Mouse (Mus musculus) midbrain, embryonic 12.5 days (tissue): Measurements from ENCODE around the gene Mapk12. TPM values are rescaled to one million over a fixed set of nuclear protein-coding genes. Genes with fewer than 3 reads are reported as not detected.

Experiments
- ATAC-seq: fragments of 200-750 bp; cut with Nextera tagmentation; 2 replicates; pipeline ENCODE4 v1.8.0; 2017; ENCODE audit warnings: low read depth, moderate TSS enrichment, moderate library complexity; ENCODE audit not compliant: low FRiP score
- H3K27ac ChIP-seq: fragments of 300-500 bp; sonication (generic); replicated peaks from 2 replicates; pipeline ENCODE4 v1.5.1; 2016; ENCODE audit warnings: mild to moderate bottlenecking
- H3K27me3 ChIP-seq: fragments of 300-500 bp; sonication (generic); 2 replicates; pipeline ENCODE4 v1.6.1; 2016; ENCODE audit warnings: mild to moderate bottlenecking
- H3K36me3 ChIP-seq: fragments of 300-500 bp; sonication (generic); 2 replicates; pipeline ENCODE4 v1.6.1; 2016
- H3K4me1 ChIP-seq: fragments of 300-500 bp; sonication (generic); 2 replicates; pipeline ENCODE4 v1.6.1; 2016
- H3K4me2 ChIP-seq: fragments of 300-500 bp; sonication (generic); replicated peaks from 2 replicates; pipeline ENCODE4 v1.6.1; 2016; ENCODE audit warnings: mild to moderate bottlenecking, moderate library complexity
- H3K4me3 ChIP-seq: fragments of 300-500 bp; sonication (generic); 2 replicates; pipeline ENCODE4 v1.5.1; 2016; ENCODE audit warnings: mild to moderate bottlenecking
- H3K9ac ChIP-seq: fragments of 300-500 bp; sonication (generic); replicated peaks from 2 replicates; pipeline ENCODE4 v1.6.1; 2016; ENCODE audit warnings: mild to moderate bottlenecking, moderate library complexity
- H3K9me3 ChIP-seq: fragments of 300-500 bp; sonication (generic); 2 replicates; pipeline ENCODE4 v1.6.1; 2016; ENCODE audit warnings: mild to moderate bottlenecking
- WGBS: fragments of 180-500 bp; shearing (Covaris S2); methylation state at CpG from one replicate; pipeline ENCODE4 v1.1.7; 2016; 5-methylcytosine and 5-hydroxymethylcytosine counted together
- polyA plus RNA-seq: library from polyadenylated mRNA; unstranded; fragments of >200 nt; fragmentation: Nextera tagmentation; extraction: Ambion mirVana; gene quantifications from 2 replicates; pipeline ENCODE4 v1.2.1, GENCODE M21; 2016

Mapk12 gene
- polyA plus RNA-seq: 14.5 and 20.1 TPM in 2 replicates

GRCm38 (mm10) chr15:89140659-89141252, at the start of gene Mapk12:
Gene Mapk12 (minus strand): TSS chr15:89140703.
- H3K4me3 ChIP-seq: peak within 1 kb of the TSS; percentile 55
- no peaks in the 10 kb centered on the region for H3K9me3 ChIP-seq
- ATAC-seq: peak; percentile 79
- H3K4me1 ChIP-seq: peaks cover 30% of the 10 kb centered on the region
- H3K27me3 ChIP-seq: peaks cover 26% of the 10 kb centered on the region
- H3K27ac ChIP-seq: peak within 1 kb of the TSS; percentile 44
- H3K36me3 ChIP-seq: peaks cover 33% of the 10 kb centered on the region
- peak within 1 kb of the TSS; percentile 64 for H3K9ac ChIP-seq
- WGBS: 0% methylated on average over 21 of the region's 21 CpGs
- peak within 1 kb of the TSS; percentile 99 for H3K4me2 ChIP-seq

GRCm38 (mm10) chr15:89184937-89185227, 44.4 kb upstream of the Mapk12 start:
- Histone ChIP-seq H3K4me3 (no peak overlapping the region), H3K27me3 (no peaks in the 10 kb centered on the region), H3K4me2 (no peak overlapping the region), H3K36me3 (peaks cover 51% of the 10 kb centered on the region), H3K4me1 (peaks cover 38% of the 10 kb centered on the region), H3K9ac (no peak overlapping the region), H3K9me3 (no peaks in the 10 kb centered on the region), H3K27ac (0 out of 2 replicates have a peak overlapping the region, but pooled peaks have one; percentile 39)
- ATAC-seq: no peak
- 91% methylated on average over 5 of the region's 5 CpGs for WGBS

- Histone ChIP-seq H3K27ac (peak overlapping the region; percentile 39; the same call in 1 of the 2 replicates), H3K27me3 (no peaks in the 10 kb centered on the region), H3K4me1 (peaks cover 43% of the 10 kb centered on the region), H3K4me2 (no peak overlapping the region), H3K36me3 (peaks cover 46% of the 10 kb centered on the region), H3K9ac (no peak overlapping the region), H3K4me3 (no peak overlapping the region), H3K9me3 (no peaks in the 10 kb centered on the region)
- no peak for ATAC-seq
- 37% methylated on average over 5 of the region's 5 CpGs for WGBS
Measured at GRCm38 (mm10) chr15:89184141-89184936, 43.8 kb upstream of the Mapk12 start.

GRCm38 (mm10) chr15:89182842-89183241, 42.3 kb upstream of the Mapk12 start:
- Histone ChIP-seq H3K27ac (peak overlapping the region; percentile 60; the same call in 1 of the 2 replicates), H3K4me3 (no peak overlapping the region), H3K4me2 (no peak overlapping the region), H3K27me3 (no peaks in the 10 kb centered on the region), H3K4me1 (peaks cover 58% of the 10 kb centered on the region), H3K9ac (no peak overlapping the region), H3K9me3 (no peaks in the 10 kb centered on the region), H3K36me3 (peaks cover 31% of the 10 kb centered on the region)
- no peak for ATAC-seq
- 79% methylated on average over 5 of the region's 5 CpGs for WGBS

GRCm38 (mm10) chr15:89182328-89182741, 41.8 kb upstream of the Mapk12 start:
- Histone ChIP-seq H3K36me3 (peaks cover 26% of the 10 kb centered on the region), H3K27ac (peak overlapping the region; percentile 60; the same call in 1 of the 2 replicates), H3K4me2 (0 out of 2 replicates have a peak overlapping the region, but pooled peaks have one; percentile 5), H3K9ac (no peak overlapping the region), H3K4me1 (peaks cover 63% of the 10 kb centered on the region), H3K27me3 (no peaks in the 10 kb centered on the region), H3K9me3 (no peaks in the 10 kb centered on the region), H3K4me3 (no peak overlapping the region)
- ATAC-seq: no peak
- WGBS: 42% methylated on average over 6 of the region's 6 CpGs

GRCm38 (mm10) chr15:89181561-89182270, 41.2 kb upstream of the Mapk12 start:
- peak overlapping the region; percentile 96; the same call in 1 of the 2 replicates for H3K4me2 ChIP-seq
- WGBS: 76% methylated on average over 10 of the region's 10 CpGs
- peaks cover 69% of the 10 kb centered on the region for H3K4me1 ChIP-seq
- peak overlapping the region; percentile 95; the same call in 1 of the 2 replicates for H3K27ac ChIP-seq
- no peak overlapping the region for H3K9ac ChIP-seq
- H3K9me3 ChIP-seq: no peaks in the 10 kb centered on the region
- peaks cover 20% of the 10 kb centered on the region for H3K36me3 ChIP-seq
- no peak overlapping the region for H3K4me3 ChIP-seq
- ATAC-seq: no peak
- H3K27me3 ChIP-seq: no peaks in the 10 kb centered on the region

- 0% methylated on average over 58 of the region's 72 CpGs for WGBS
- Histone ChIP-seq H3K4me2 (peak within 1 kb of the TSS; percentile 96), H3K4me1 (peaks cover 80% of the 10 kb centered on the region)
Measured at GRCm38 (mm10) chr15:89180571-89181229, 40.2 kb upstream of the Mapk12 start, which contains the start of gene Plxnb2. Gene Plxnb2 (minus strand): TSS chr15:89180788.

GRCm38 (mm10) chr15:89180081-89180541, 39.6 kb upstream of the Mapk12 start:
- WGBS: 2% methylated on average over 26 of the region's 26 CpGs
- Histone ChIP-seq H3K9me3 (no peaks in the 10 kb centered on the region), H3K27me3 (no peaks in the 10 kb centered on the region), H3K27ac (peak overlapping the region; percentile 95), H3K4me1 (peaks cover 85% of the 10 kb centered on the region), H3K4me3 (peak overlapping the region; percentile 83), H3K4me2 (peak overlapping the region; percentile 96), H3K9ac (peak overlapping the region; percentile 93), H3K36me3 (peaks cover 5% of the 10 kb centered on the region)
- ATAC-seq: peak; percentile 21; the same call in 1 of the 2 replicates

More at GRCm38 (mm10) chr15:89180571-89181229, 40.2 kb upstream of the Mapk12 start, which contains the start of gene Plxnb2:
- peak within 1 kb of the TSS; percentile 93 for H3K9ac ChIP-seq
- ATAC-seq: peak; percentile 88
- peak within 1 kb of the TSS; percentile 83 for H3K4me3 ChIP-seq
- peak within 1 kb of the TSS; percentile 95 for H3K27ac ChIP-seq
- H3K27me3 ChIP-seq: no peaks in the 10 kb centered on the region
- H3K9me3 ChIP-seq: no peaks in the 10 kb centered on the region
- H3K36me3 ChIP-seq: peaks cover 10% of the 10 kb centered on the region

GRCm38 (mm10) chr15:89179630-89179964, 39.1 kb upstream of the Mapk12 start:
- no peaks in the 10 kb centered on the region for H3K9me3 ChIP-seq
- H3K27ac ChIP-seq: peak overlapping the region; percentile 95
- H3K36me3 ChIP-seq: peaks cover under 1% of the 10 kb centered on the region; the same call in 1 of the 2 replicates
- peak overlapping the region; percentile 93 for H3K9ac ChIP-seq
- H3K4me2 ChIP-seq: peak overlapping the region; percentile 96
- WGBS: 1% methylated on average over 6 of the region's 6 CpGs
- ATAC-seq: no peak
- peak overlapping the region; percentile 83 for H3K4me3 ChIP-seq
- 0 out of 2 replicates have a peak, but pooled peaks cover 4% of the 10 kb centered on the region for H3K27me3 ChIP-seq
- H3K4me1 ChIP-seq: peaks cover 86% of the 10 kb centered on the region

- ATAC-seq: no peak
- Histone ChIP-seq H3K4me3 (peak overlapping the region; percentile 83), H3K36me3 (no peaks in the 10 kb centered on the region), H3K9me3 (no peaks in the 10 kb centered on the region), H3K27ac (peak overlapping the region; percentile 95), H3K9ac (peak overlapping the region; percentile 93), H3K4me1 (peaks cover 86% of the 10 kb centered on the region), H3K4me2 (peak overlapping the region; percentile 96), H3K27me3 (0 out of 2 replicates have a peak, but pooled peaks cover 8% of the 10 kb centered on the region)
- WGBS: 2% methylated on average over 16 of the region's 16 CpGs
Measured at GRCm38 (mm10) chr15:89178954-89179629, 38.6 kb upstream of the Mapk12 start.
